Mouse (Mus musculus): ENCODE data around the gene Timp3.

DNA sequence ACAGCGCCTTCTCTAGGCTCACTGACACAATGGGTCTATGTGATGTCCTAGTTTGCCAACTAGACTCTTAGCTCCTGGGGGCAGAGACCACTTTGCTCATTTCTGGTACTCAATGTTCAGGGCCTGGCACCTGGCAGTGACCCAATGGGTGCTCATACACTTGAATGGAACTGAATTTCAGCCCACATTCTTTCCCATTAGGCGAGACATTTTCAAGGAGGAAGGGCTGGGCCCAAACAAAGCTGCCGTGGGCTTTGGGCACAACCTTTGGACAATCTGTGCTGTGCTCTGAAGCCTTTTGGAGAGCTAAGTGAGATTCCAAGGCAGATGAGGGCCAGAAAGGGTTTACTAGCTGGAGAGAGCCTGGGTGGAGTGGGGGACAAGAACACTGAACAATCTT is 41.2 kb upstream of the Timp3 start:
- no peak for TF ChIP-seq CTCF (IDR thresholded peaks at IDR 0.05 in 2 of 3, conservative IDR thresholded peaks at IDR 0.05 in 1 of 3; ENCODE audit: control insufficient read depth in 1 of 3, insufficient read depth in 1 of 3, low read depth in 2 of 3, low read length in 3 of 3, poor library complexity in 1 of 3, severe bottlenecking in 1 of 3)
- TF ChIP-seq CHD2 (IDR thresholded peaks at IDR 0.05; ENCODE audit: low read length): no peak
- no peak for TF ChIP-seq POLR2A (IDR thresholded peaks at IDR 0.05; ENCODE audit: control insufficient read depth in 1 of 2, insufficient read depth in 1 of 2, low read depth in 1 of 2, low read length in 2 of 2, poor library complexity in 1 of 2)
- no peak for TF ChIP-seq BHLHE40 (IDR thresholded peaks at IDR 0.05; ENCODE audit: borderline replicate concordance, low read depth, low read length)
- no peak for TF ChIP-seq E2F4 (IDR thresholded peaks at IDR 0.05; ENCODE audit: borderline replicate concordance, low read depth, low read length)
- no peak for TF ChIP-seq TAL1 (IDR thresholded peaks at IDR 0.05; ENCODE audit: low read length)
- TF ChIP-seq POLR2AphosphoS2 (IDR thresholded peaks at IDR 0.05; ENCODE audit: low read length): no peak
- TF ChIP-seq ETS1 (IDR thresholded peaks at IDR 0.05; ENCODE audit: low read depth, low read length): no peak
- no peak for TF ChIP-seq POLR2AphosphoS5 (IDR thresholded peaks at IDR 0.05; ENCODE audit: borderline replicate concordance, low read depth, low read length)
- TF ChIP-seq EP300 (IDR thresholded peaks at IDR 0.05; ENCODE audit: low read depth in 1 of 2, low read length in 2 of 2): no peak
- no peak for TF ChIP-seq ZNF384 (IDR thresholded peaks at IDR 0.05; ENCODE audit: low read depth, low read length)
- no peak for TF ChIP-seq ZC3H11A (IDR thresholded peaks at IDR 0.05; ENCODE audit: low read depth, low read length)
- no peak for TF ChIP-seq CHD1 (IDR thresholded peaks at IDR 0.05; ENCODE audit: low read depth, low read length)

All from MEL (cell line).